Mouse (Mus musculus) forebrain, embryonic 13.5 days (tissue): Measurements from ENCODE around the gene Csnk1d. TPM values are rescaled to one million over a fixed set of nuclear protein-coding genes. Genes with fewer than 3 reads are reported as not detected.

Experiments
- ATAC-seq: fragments of 200-750 bp; cut with Nextera tagmentation; 2 replicates; pipeline ENCODE4 v1.8.0; 2017
- H3K27ac ChIP-seq: fragments of 300-500 bp; sonication (generic); 2 replicates; pipeline ENCODE4 v1.5.1; 2015; ENCODE audit warnings: inconsistent platforms, mild to moderate bottlenecking, moderate library complexity
- H3K27me3 ChIP-seq: fragments of 300-500 bp; sonication (generic); 2 replicates; pipeline ENCODE4 v1.6.1; 2015; ENCODE audit warnings: mild to moderate bottlenecking, inconsistent platforms
- H3K36me3 ChIP-seq: fragments of 300-500 bp; sonication (generic); 2 replicates; pipeline ENCODE4 v1.6.1; 2015; ENCODE audit warnings: mild to moderate bottlenecking, inconsistent platforms; ENCODE audit not compliant: poor library complexity, severe bottlenecking
- H3K4me1 ChIP-seq: fragments of 300-500 bp; sonication (generic); 2 replicates; pipeline ENCODE4 v1.6.1; 2015; ENCODE audit warnings: inconsistent platforms
- H3K4me2 ChIP-seq: fragments of 300-500 bp; sonication (generic); 2 replicates; pipeline ENCODE4 v1.6.1; 2015; ENCODE audit warnings: inconsistent platforms, mild to moderate bottlenecking, moderate library complexity
- H3K4me3 ChIP-seq: fragments of 300-500 bp; sonication (generic); 2 replicates; pipeline ENCODE4 v1.5.1; 2015; ENCODE audit warnings: mild to moderate bottlenecking, inconsistent platforms
- H3K9ac ChIP-seq: fragments of 300-500 bp; sonication (generic); 2 replicates; pipeline ENCODE4 v1.6.1; 2015; ENCODE audit warnings: mild to moderate bottlenecking, inconsistent platforms
- H3K9me3 ChIP-seq: fragments of 300-500 bp; sonication (generic); replicated peaks from 2 replicates; pipeline ENCODE4 v1.6.1; 2016; ENCODE audit warnings: inconsistent platforms
- WGBS: fragments of 180-500 bp; shearing (Covaris S2); methylation state at CpG from one replicate; pipeline ENCODE4 v1.1.7; 2015; 5-methylcytosine and 5-hydroxymethylcytosine counted together
- polyA plus RNA-seq: library from polyadenylated mRNA; unstranded; fragments of >200 nt; fragmentation: Nextera tagmentation; extraction: Ambion mirVana; gene quantifications from 2 replicates; pipeline ENCODE4 v1.2.1, GENCODE M21; 2015

The Csnk1d gene
- polyA plus RNA-seq, 1 experiment from 2014 or later, result 122 TPM

- 95% methylated on average over 13 of the region's 13 CpGs for WGBS
- ATAC-seq, result no peak
- Histone ChIP-seq H3K27ac (no peak overlapping the region), H3K36me3 (peaks cover 98% of the 10 kb centered on the region), H3K4me3 (no peak overlapping the region), H3K9me3 (no peaks in the 10 kb centered on the region), H3K9ac (no peak overlapping the region), H3K27me3 (no peaks in the 10 kb centered on the region), H3K4me1 (peaks cover 9% of the 10 kb centered on the region), H3K4me2 (no peak overlapping the region)
These were observed 28.9 kb downstream of the Csnk1d start for GRCm38 (mm10) chr11:120962050-120962771.

- Histone ChIP-seq H3K4me2 (no peak overlapping the region), H3K27me3 (no peaks in the 10 kb centered on the region), H3K36me3 (peaks cover 98% of the 10 kb centered on the region), H3K27ac (no peak overlapping the region), H3K4me3 (no peak overlapping the region), H3K9ac (no peak overlapping the region), H3K4me1 (peaks cover 9% of the 10 kb centered on the region), H3K9me3 (no peaks in the 10 kb centered on the region)
- 84% methylated on average over 7 of the region's 7 CpGs for WGBS
- no peak for ATAC-seq
These were observed 29.5 kb downstream of the Csnk1d start for GRCm38 (mm10) chr11:120961594-120961993.

- no peaks in the 10 kb centered on the region for H3K9me3 ChIP-seq
- H3K4me1 ChIP-seq, result peaks cover 9% of the 10 kb centered on the region
- H3K9ac ChIP-seq, result no peak overlapping the region
- 81% methylated on average over 1 of the region's 1 CpGs for WGBS
- no peak overlapping the region for H3K27ac ChIP-seq
- H3K27me3 ChIP-seq, result no peaks in the 10 kb centered on the region
- ATAC-seq, result no peak
- H3K4me3 ChIP-seq, result no peak overlapping the region
- no peak overlapping the region for H3K4me2 ChIP-seq
- peaks cover 98% of the 10 kb centered on the region for H3K36me3 ChIP-seq
These were observed 30.9 kb downstream of the Csnk1d start for GRCm38 (mm10) chr11:120960248-120960647.

GRCm38 (mm10) chr11:120959564-120959963, 31.6 kb downstream of the Csnk1d start:
- H3K27me3 ChIP-seq, result no peaks in the 10 kb centered on the region
- H3K4me1 ChIP-seq, result 0 out of 2 replicates have a peak, but pooled peaks cover 3% of the 10 kb centered on the region
- no peaks in the 10 kb centered on the region for H3K9me3 ChIP-seq
- no peak overlapping the region for H3K4me2 ChIP-seq
- ATAC-seq, result no peak
- H3K27ac ChIP-seq, result no peak overlapping the region
- peaks cover 96% of the 10 kb centered on the region for H3K36me3 ChIP-seq
- no peak overlapping the region for H3K9ac ChIP-seq
- H3K4me3 ChIP-seq, result no peak overlapping the region
- 76% methylated on average over 3 of the region's 3 CpGs for WGBS

GRCm38 (mm10) chr11:120959066-120959465, 32.1 kb downstream of the Csnk1d start:
- WGBS, result 87% methylated on average over 18 of the region's 18 CpGs
- no peak for ATAC-seq
- Histone ChIP-seq H3K4me1 (no peaks in the 10 kb centered on the region), H3K9ac (no peak overlapping the region), H3K27ac (no peak overlapping the region), H3K9me3 (no peaks in the 10 kb centered on the region), H3K27me3 (no peaks in the 10 kb centered on the region), H3K4me2 (no peak overlapping the region), H3K4me3 (no peak overlapping the region), H3K36me3 (peaks cover 91% of the 10 kb centered on the region)

GRCm38 (mm10) chr11:120957731-120958257, 33.3 kb downstream of the Csnk1d start:
- peaks cover 78% of the 10 kb centered on the region for H3K36me3 ChIP-seq
- H3K27me3 ChIP-seq, result no peaks in the 10 kb centered on the region
- no peak for ATAC-seq
- no peak overlapping the region for H3K9ac ChIP-seq
- WGBS, result 79% methylated on average over 15 of the region's 15 CpGs
- H3K4me1 ChIP-seq, result no peaks in the 10 kb centered on the region
- no peak overlapping the region for H3K4me2 ChIP-seq
- H3K4me3 ChIP-seq, result no peak overlapping the region
- H3K27ac ChIP-seq, result peak overlapping the region; percentile 11; the same call in 1 of the 2 replicates
- H3K9me3 ChIP-seq, result no peaks in the 10 kb centered on the region

- no peaks in the 10 kb centered on the region for H3K9me3 ChIP-seq
- no peak for ATAC-seq
- peaks cover 3% of the 10 kb centered on the region for H3K4me1 ChIP-seq
- no peak overlapping the region for H3K27ac ChIP-seq
- H3K36me3 ChIP-seq, result peaks cover 71% of the 10 kb centered on the region
- H3K27me3 ChIP-seq, result no peaks in the 10 kb centered on the region
- H3K9ac ChIP-seq, result no peak overlapping the region
- WGBS, result 69% methylated on average over 8 of the region's 8 CpGs
- H3K4me3 ChIP-seq, result no peak overlapping the region
- no peak overlapping the region for H3K4me2 ChIP-seq
These were observed 34.1 kb downstream of the Csnk1d start for GRCm38 (mm10) chr11:120957052-120957451.

GRCm38 (mm10) chr11:120955701-120956100, 35.4 kb downstream of the Csnk1d start:
- ATAC-seq, result no peak
- no peaks in the 10 kb centered on the region for H3K27me3 ChIP-seq
- H3K27ac ChIP-seq, result no peak overlapping the region
- peaks cover 59% of the 10 kb centered on the region for H3K36me3 ChIP-seq
- no peaks in the 10 kb centered on the region for H3K9me3 ChIP-seq
- peaks cover 17% of the 10 kb centered on the region for H3K4me1 ChIP-seq
- 97% methylated on average over 8 of the region's 8 CpGs for WGBS
- H3K4me2 ChIP-seq, result no peak overlapping the region
- no peak overlapping the region for H3K9ac ChIP-seq
- no peak overlapping the region for H3K4me3 ChIP-seq

GRCm38 (mm10) chr11:120954936-120955335, 36.2 kb downstream of the Csnk1d start:
- Histone ChIP-seq H3K36me3 (peaks cover 51% of the 10 kb centered on the region), H3K4me2 (no peak overlapping the region), H3K9ac (no peak overlapping the region), H3K27ac (no peak overlapping the region), H3K4me1 (peaks cover 24% of the 10 kb centered on the region), H3K9me3 (no peaks in the 10 kb centered on the region), H3K4me3 (no peak overlapping the region), H3K27me3 (peaks cover 6% of the 10 kb centered on the region)
- 82% methylated on average over 5 of the region's 5 CpGs for WGBS
- no peak for ATAC-seq

- H3K27ac ChIP-seq, result 0 out of 2 replicates have a peak overlapping the region, but pooled peaks have one; percentile 44
These were observed 39.1 kb downstream of the Csnk1d start for GRCm38 (mm10) chr11:120951731-120952730.

GRCm38 (mm10) chr11:120951237-120951636, 39.9 kb downstream of the Csnk1d start:
- Histone ChIP-seq H3K4me3 (peak overlapping the region; percentile 49), H3K9ac (peak overlapping the region; percentile 58), H3K9me3 (no peaks in the 10 kb centered on the region), H3K36me3 (peaks cover 15% of the 10 kb centered on the region), H3K27me3 (peaks cover 34% of the 10 kb centered on the region), H3K4me1 (peaks cover 39% of the 10 kb centered on the region), H3K4me2 (peak overlapping the region; percentile 70), H3K27ac (peak overlapping the region; percentile 44; the same call in 1 of the 2 replicates)
- ATAC-seq, result peak; percentile 19
- WGBS, result 20% methylated on average over 8 of the region's 8 CpGs

More at GRCm38 (mm10) chr11:120951731-120952730, 39.1 kb downstream of the Csnk1d start:
- ATAC-seq, result no peak
- no peak overlapping the region; the same call in 1 of the 2 replicates for H3K9ac ChIP-seq
- no peaks in the 10 kb centered on the region for H3K9me3 ChIP-seq
- peak overlapping the region; percentile 70 for H3K4me2 ChIP-seq
- H3K36me3 ChIP-seq, result peaks cover 23% of the 10 kb centered on the region
- peak overlapping the region; percentile 49; the same call in 1 of the 2 replicates for H3K4me3 ChIP-seq
- H3K27me3 ChIP-seq, result peaks cover 34% of the 10 kb centered on the region
- WGBS, result 82% methylated on average over 9 of the region's 9 CpGs
- peaks cover 39% of the 10 kb centered on the region for H3K4me1 ChIP-seq
